Mouse (Mus musculus) duodenum, adult 2 months (tissue): Measurements from ENCODE around the gene Ppp1r32. TPM values are rescaled to one million over a fixed set of nuclear protein-coding genes. Genes with fewer than 3 reads are reported as not detected.

Source experiments
- polyA plus RNA-seq: library from polyadenylated mRNA; depleted of rRNA; stranded (reverse); fragments of >200 nt; gene quantifications from 2 replicates; pipeline ENCODE4 v1.2.3, GENCODE M21; 2012; ENCODE audit warnings: low replicate concordance; rRNA removed

Ppp1r32 gene
- 0.70 and 1.2 TPM in 2 replicates for polyA plus RNA-seq

DNA sequence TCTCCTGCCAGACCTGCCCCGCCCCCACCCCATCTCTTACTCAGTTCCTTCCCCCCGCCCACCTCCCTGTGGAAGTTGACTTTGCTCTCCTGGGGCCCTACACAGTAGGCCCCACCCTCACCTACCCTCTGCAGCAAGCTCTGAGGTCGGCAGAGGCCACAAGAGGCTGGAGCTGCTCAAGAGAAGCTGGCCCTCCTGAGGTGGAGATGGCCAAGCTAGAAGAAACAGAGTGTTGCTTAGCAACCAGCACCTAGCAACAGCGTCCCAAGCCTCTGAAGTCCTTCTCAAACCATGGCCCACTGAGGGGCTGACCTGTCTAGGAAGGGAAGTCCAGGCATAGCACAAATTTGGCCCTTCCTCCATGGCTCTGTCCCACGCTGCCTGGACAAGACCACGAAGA is at the start of gene Ppp1r32:
Ppp1r32 (minus strand) TSS at position 226 of the 400 bp plus-strand sequence.

DNA sequence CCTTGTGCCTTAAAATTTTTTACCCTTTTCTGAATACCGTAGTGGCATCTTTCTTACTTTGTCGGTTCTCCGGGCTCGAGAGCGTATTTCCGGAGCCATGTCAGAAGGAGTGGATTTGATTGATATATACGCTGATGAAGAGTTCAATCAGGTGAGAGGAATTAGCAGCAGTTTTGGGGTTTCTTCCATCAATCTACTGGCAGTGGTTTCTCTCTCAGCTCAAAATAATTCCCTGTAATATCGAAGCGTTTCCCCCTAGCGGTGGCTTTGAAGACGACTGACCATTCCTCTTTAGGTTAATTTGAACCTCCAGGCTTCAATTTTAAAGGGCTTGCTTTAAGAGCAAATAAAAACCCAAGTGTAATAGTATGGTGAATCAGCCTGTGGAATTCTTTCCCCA is 43.2 kb upstream of the Ppp1r32 start, which contains the start of gene Sdhaf2:
Sdhaf2 (minus strand) TSS at position 233 of the 400 bp plus-strand sequence.

DNA sequence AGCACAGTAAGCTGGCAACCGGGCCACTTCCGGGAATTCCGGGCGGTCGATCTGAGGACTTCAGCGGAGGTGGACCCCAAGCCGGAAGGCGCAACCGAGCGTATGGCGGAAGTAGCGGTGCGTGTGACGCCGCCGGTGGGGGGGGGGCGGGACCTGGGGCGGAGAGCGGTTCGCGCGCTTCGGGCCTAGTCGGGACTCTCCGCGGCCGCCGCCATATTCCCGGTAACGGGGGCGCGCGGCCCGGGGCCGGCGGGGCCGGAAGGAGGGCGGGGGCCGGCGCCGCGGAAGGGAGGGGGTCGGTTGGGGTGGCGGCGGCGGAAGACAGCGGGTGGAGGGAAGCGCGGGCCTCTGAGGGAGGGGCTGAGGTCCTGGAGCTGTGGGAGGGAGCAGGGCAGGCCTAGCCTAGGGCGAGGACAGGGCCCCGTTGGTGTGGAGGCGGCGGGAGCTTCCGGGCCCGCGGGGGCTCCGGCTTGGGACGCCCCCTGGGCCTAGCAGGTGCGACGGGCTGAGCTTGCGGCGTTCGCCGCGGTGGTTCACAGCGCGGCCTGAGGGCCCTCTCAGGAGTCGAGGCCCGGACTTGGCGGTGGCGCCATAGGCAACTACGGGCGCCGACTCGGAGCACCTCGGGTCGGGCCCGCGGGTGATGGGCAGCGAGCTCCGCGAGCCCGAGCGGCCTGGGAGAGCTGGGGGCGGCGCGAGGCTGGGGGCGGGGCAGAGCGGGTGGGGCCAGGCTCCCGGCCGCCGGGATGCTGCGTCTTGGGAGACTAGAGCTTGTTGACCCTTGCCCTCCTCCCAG is 42.6 kb upstream of the Ppp1r32 start, which contains the start of gene Cpsf7:
Cpsf7 (plus strand) TSS at position 161 of the 796 bp plus-strand sequence.

GRCm38 (mm10) chr19:10456752-10457483 is 25.8 kb downstream of the Ppp1r32 start, which contains the start of gene Lrrc10b:
TSS of gene Lrrc10b (minus strand) at chr19:10457473.

Other genes with a start within 250 kb of the Ppp1r32 start
- 47.0 and 97.2 TPM in 2 replicates for gene Myrf, start 242.2 kb downstream of the Ppp1r32 start, polyA plus RNA-seq
- 5.0 and 10.6 TPM in 2 replicates for gene Dagla, start 178.1 kb downstream of the Ppp1r32 start, polyA plus RNA-seq
- gene Syt7, start 93.8 kb downstream of the Ppp1r32 start, polyA plus RNA-seq: 3.0 and 3.9 TPM in 2 replicates
- gene Lrrc10b, start 25.5 kb downstream of the Ppp1r32 start, polyA plus RNA-seq: 5.3 and 5.9 TPM in 2 replicates
- 12.5 and 20.9 TPM in 2 replicates for gene Cpsf7, start 42.3 kb upstream of the Ppp1r32 start, polyA plus RNA-seq
- 5.4 and 7.1 TPM in 2 replicates for gene Sdhaf2, start 43.2 kb upstream of the Ppp1r32 start, polyA plus RNA-seq
- 3.5 and 6.8 TPM in 2 replicates for gene Tmem216, start 73.3 kb upstream of the Ppp1r32 start, polyA plus RNA-seq
- gene Cyb561a3, start 94.2 kb upstream of the Ppp1r32 start, polyA plus RNA-seq: 28.9 and 29.9 TPM in 2 replicates
- gene Tmem138, start 94.4 kb upstream of the Ppp1r32 start, polyA plus RNA-seq: 3.3 and 3.4 TPM in 2 replicates
- 42.1 and 52.2 TPM in 2 replicates for gene Ddb1, start 122.4 kb upstream of the Ppp1r32 start, polyA plus RNA-seq
- gene Tkfc, start 122.7 kb upstream of the Ppp1r32 start, polyA plus RNA-seq: 242 and 263 TPM in 2 replicates
- gene Vwce, start 151.3 kb upstream of the Ppp1r32 start, polyA plus RNA-seq: 20.3 and 21.3 TPM in 2 replicates
- 0.27 TPM in 1 of 2 replicates, not detected in the other for gene Pga5, start 195.1 kb upstream of the Ppp1r32 start, polyA plus RNA-seq
- 35.7 and 46.3 TPM in 2 replicates for gene Vps37c, start 205.8 kb upstream of the Ppp1r32 start, polyA plus RNA-seq